Mouse (Mus musculus) layer of hippocampus, adult 11-12 months (tissue): ENCODE data around the gene Fdxr.

Experiments
- DNase-seq: peaks from one replicate; pipeline ENCODE4 v3.0.0; 2022; ENCODE audit warnings: low spot score

Fdxr gene

DNA sequence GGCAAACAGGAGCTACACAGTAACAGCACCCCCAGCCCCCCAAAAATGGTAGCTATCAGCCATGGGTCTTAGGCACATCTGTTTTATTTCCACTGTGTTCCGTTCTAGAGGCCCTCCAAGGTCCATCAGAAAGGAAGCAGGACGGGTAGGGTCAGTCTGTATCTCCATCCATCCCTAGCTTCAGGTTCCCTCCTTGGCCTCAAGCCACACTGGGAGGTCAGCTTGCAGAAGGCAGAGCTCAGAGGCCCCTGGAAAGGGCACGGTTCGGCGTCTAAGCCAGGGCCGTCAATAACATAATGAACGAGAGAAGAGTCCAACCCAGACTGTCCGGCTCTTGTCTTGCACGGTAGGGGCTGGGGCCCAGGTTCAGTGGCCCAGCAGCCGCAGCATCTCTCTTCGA is 8.9 kb downstream of the Fdxr start:
- no peak for DNase-seq

DNA sequence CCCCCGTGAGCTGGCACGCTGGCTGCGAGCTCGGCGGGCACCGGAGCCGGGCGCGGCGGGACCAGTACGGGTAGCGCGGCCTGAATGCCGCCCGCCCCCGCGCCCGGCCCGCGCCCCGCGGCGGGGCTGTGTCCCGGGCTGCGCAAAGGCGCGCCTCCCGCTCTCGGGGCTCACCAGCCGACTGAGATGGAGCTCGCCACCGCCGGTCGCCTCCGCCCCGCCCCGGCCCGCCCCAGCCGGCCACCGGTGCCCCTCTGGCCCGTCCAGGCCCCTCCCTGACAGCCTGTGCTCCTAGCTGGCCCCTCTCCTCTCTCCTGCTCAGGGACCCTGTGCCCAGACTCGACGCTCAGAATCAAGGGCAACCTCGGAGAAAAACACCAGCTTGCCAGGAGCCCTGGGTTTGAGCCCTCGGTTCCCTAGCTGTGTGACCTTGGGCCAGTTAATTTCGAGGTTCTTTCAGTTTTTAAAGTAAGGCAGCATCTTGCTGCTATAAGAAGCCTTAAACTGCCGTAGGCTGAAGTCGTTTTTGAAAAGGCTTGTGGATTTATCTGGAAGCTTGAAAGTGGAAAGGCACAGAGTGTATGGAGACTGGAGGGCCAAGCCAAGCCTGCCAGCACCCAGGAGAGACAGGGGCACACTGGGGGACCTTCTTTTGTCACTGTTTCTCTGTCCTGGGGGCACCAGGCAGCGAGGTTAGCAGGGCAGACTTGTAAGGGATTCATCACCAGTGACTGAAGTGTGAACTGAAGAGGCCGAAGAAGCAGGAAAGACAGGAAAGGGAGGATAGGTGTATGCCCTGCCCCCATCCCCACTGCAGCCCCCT is 9.6 kb downstream of the Fdxr start, which contains the start of gene Grin2c:
Gene Grin2c, minus strand, starts transcription at position 183 of the 823 bp plus-strand sequence.
- no peak for DNase-seq

DNA sequence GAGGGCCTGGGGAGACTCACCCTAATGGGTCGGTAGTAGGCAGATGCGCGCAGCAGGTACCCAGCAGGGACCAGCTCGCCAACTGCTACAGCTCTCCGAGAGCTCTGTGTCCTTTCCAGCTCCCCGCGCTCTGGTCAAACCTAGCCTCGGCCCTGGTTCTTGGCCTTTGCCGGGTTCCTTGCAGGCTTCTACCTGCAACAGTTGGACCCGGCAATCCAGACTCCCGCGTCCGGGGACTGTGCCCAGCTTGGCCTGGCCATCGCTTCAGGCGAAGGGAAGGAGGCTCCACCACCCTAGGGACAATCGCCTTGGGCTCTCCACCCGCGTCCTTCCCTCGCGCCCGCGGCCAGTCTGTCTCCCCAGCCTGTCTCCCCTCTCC is 10.5 kb downstream of the Fdxr start:
- DNase-seq = no peak

DNA sequence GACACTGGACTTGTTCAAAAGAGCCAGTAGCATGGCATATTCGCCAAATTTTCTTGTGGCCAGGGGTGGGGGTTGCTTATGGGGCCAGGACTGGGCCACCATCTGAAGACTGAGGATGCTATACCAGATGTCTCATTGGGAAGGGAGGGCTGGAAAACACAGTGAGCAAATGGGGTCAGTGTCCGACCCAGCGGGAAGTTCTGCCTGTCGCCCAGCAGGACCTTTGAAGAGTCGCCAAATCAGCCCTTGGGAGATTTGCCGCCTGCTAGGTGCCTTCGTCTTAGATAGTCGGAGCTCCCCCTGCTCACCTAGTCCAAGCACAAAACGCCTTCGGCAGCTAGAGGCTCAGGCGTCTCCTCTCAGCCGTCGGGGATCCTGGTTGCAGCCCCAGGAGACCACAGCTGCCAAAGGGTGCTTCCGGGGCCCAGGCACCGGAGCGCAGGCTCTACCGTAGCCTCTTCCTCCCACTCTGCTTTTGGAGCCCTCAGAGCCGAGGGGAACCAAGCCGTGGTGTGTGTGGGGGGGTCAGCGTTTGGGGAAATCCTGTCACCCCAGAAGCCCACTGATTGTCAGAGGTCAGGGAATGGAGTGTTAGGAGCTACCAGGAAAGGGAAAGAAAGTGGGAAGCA is 11.0 kb downstream of the Fdxr start:
- DNase-seq = no peak

DNA sequence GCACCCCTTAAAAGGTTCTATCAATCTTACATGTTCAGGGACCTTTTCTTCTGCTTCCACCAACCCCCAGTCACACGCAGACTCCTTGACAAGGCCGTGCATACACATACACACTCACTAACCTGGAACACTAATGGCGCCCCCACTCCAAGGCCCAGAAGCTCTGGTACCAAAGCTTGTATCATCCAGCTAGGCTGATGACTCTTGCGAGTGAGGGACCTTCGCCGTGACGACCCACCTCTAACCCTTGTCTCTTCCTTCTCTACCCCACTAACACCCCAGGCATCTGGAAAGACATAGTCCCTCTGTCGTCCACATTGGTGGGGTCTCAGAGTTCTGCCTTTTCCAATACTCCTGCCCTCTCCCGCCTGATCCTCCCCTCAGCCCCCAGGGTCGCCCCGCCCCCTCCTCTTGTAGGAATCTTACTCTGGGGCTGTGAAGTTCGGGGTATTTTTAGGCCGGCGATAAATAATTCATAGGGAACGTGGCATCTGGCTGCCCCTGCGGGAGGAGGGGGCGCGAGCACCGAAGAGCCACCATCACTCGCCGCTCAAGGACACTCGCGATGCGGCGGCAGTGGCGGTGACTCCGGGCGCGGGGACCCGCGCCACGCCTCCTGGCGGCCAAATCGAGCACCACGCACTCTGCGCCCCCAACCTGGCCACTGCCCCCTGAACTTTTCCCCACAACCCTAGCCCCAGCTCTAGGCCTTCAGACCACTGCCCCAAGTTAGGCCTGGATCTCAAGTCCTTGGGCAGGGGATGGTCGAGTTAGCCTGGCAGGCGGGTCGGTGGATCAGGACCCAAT is 11.8 kb downstream of the Fdxr start:
- no peak for DNase-seq

DNA sequence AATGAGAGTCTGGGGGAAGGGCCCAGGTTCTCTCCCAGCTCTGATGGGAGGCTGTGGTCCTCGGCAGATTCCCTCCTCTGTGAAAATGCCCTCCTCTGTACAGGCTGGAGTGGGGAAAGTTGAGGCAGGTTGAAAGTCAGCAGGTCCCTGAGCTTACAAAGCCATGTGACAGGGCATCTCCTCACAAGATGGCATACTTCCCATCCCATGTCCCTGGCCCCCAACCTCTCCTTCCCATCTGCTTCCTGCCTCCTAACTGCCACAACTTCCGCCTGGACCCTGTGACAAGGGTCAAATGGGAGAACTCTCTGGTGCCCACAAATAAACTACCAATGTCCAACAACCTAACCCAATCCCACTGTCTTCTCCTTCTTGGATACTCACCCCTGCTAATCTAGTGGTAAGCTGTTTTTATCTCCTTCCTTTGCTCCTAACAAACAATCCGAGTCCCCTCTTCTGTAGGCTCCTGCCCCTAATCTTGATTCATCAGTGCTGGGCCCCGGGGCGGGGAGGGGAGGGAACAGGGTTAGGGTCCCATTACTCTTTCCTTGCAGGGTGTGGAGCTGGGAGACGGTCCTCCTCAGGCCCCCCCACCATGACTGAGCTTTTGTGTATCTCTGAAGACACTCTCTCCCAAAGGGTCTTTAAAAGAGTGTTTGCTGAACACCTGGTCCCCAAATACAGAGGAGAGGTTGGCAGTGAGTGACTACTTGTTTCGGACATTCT is 12.6 kb downstream of the Fdxr start:
- no peak for DNase-seq

DNA sequence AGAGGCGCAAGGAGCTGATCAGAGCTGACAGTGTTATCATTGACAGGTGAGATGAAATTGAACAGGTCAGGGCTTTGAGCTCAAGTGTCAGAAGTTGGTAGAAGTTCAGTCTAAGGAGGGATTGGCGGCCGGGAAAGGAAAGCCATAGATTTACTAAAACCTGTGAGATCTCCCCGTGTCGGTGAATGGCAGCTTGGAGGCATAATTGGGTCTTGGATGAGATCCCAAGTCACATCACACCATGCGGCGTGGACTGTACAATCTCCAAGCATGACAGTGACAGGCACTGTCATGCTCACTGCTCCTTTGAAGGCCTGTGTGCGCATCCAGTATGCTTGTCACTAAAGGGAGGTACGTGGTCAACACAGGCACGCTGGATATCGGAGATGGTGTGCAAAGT is 13.9 kb downstream of the Fdxr start:
- DNase-seq = no peak

DNA sequence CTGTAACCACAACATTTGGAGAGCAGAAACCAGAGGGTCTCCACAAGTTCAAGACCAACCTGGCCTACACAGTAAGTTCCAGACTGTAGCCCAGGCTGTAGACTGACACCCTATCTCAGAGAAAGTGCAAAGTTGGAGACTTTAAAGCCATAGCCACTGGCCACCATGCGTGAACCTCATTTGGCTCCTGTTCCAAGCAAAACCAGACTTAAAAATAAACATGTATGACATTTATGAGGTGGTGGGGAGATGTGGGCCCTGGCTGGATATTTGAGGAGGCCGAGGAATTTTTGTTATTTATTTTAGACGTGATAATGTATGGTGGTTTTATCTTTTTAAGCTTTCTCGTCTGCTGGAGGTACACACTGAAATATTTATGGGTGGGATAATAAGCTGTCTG is 17.7 kb downstream of the Fdxr start:
- no peak for DNase-seq

DNA sequence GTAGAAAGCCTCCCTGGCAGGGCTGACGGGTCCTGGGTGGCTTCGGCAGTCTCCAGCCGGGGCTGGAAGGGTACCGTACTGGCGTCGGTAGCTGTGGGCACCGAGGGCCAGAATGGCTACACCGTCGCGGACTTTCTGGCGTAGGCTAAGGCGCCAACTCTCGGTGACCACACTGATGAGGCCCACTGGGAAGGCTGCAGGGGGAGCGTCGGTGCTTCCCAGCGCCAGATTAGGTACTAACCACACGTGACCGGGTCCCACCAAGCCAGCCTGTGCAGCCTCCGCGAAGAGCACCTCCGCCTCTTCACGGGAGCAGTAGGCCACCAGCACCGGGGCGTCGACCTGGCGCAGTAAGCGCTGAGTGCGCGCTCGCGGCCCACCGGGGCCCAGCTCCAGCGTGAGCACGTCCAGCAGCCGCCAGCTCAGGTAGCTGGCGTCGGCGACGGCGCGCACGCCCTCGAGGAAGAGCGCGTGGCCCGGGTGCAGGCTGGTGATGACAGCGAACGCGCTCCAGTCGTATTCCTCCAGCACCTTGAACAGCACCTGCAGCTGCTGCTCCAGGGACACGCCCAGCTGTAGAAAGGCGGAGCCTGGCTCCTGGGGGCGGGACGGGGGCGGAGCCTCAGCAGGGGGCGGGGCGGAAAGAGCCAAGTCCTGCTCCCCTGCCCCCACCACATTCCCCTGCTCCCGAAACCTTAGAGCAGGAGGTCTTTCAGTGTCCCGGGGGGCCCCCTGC is 18.9 kb downstream of the Fdxr start:
- DNase-seq = no peak

DNA sequence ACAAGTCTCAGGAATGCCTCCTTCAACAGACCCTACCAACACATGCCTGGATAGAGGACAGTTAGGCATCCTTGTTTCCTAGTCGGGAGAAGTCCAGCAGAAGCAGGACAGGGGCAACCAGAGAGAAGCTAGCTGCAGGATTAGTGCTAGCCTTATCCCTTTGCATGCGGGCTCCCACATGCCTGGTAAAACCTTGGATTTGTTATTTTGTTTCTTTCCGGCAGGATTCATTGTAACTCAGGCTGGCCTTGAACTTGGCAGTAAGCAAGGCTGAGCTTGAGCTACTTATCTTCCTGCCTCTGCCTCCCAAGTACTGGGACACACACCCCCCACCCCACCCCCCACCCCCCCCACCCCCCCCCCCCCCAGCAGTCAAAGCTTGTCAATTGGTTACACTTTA is 25.6 kb downstream of the Fdxr start:
- no peak for DNase-seq

DNA sequence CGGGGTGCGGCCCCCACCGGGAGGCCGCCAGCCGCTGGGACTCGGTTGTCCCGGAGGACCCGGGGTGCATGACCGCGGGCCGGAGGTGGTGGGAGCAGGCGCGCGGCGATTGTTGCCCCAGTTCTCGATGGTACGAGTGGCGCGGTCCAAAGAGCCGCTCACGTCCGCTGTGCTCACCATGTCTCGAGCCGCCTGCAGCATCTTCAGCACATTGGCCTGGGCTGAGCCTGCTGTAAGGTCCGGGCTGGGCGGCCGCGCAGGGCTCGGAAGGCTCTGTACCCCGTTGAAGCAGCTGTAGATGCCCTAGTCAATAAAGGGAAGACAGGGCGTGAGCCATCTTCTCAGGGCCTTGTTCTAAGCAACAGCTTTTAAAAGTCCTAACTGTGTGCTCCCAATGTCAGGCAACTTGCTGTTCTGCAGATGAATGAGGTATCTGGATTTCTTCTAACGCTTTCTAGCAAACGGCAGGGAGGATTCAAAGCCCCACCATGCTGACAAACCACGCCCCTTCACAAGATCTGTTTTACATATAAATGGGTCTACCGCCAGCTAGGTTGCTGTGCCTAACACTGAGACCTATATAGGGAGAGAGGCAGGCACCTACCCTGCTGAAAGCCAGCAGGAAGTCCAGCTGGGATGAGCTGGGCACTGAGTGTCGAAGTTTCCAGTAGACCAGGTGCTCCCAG is 26.3 kb downstream of the Fdxr start:
- DNase-seq = no peak

DNA sequence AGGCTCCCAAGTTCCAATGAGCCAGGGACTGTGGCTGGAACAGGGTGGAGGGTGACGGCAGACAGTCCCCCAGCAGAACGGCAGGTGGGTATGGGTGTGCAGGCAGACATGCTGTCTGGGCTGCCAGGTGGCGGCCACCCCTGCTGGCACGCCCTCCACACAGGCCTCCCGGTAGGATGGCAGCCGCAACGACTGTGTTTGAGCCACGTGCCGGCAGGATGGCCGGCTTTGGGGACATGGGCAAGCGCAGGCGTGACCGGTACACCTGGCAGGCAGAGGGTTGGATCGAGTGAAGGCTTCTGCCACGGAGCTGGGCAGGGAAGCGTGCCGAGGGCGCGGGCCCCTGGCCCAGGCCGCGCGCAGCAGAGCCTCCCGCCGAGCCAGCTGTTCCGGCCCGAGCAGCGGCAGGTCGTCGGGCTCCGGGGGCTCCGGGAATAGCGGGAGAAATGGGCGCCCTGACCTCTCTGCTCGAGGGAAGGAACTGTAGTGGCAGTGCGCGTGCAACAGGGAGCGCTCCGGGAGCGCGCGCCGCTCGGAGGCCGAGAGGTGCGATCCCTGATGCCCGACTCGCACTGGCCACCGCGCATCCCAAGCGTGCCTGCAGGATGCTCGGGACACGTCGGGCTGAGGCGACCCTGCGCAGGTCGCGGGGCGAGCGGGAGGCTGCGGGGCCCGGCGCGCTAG is 27.0 kb downstream of the Fdxr start:
- DNase-seq = no peak

DNA sequence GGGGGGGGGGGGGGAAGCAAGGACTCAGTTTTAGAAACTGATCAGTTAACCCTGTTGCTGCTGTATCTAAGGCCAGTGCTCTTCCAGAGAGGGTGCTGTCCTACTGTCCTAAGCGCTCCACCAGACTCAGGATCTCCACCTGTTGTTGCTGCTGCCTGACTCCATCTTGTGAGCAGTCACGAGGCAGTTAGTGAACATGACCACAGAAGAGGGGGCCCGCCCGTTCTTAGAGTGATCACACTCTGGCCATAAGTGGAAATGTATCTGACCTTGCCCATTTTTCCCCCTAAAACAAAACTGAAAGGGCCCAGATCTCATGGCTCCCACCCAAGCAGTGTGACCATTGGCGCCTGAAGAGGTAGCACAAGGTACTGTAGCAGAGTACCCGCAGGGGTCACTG is 28.9 kb downstream of the Fdxr start:
- no peak for DNase-seq

DNA sequence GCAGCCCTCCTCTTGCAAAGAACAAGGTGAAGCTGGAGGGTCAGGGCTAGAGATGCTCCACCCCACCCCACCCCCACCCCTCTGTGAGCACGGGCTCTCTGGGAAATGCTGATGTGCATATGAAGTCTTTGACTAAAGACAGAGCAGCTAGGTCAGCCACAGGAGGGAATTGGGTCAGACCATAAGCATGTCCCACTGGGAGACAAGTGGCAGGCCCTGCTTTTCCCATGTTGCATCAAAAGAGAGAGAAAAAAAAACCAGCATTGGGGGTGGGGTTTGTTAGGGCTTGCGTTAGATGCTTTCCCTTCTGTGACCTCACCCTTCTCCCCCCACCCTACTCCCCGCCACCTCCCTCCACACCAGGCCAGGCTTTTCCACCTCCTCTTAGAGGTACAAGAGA is 29.6 kb downstream of the Fdxr start:
- DNase-seq = no peak

DNA sequence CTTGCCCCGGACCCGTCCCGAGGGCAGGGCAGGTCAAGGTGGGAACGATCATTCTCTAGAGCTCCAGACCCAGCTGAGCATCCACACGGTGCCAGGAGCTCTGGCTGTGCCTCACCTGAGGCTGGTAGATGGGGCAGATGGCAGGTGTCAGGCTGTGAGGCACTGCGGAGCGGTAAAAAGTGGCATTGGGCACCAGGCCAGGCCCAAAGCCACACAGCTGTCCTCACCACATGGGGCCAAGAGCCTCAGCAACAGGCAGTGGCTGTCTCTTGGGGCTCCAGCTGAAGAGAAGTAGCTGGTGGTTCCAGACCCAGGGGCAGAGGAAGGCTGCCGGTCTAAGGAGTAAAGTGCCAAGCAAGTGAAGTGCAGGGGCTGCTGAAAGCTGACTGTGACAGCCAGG is 30.5 kb downstream of the Fdxr start:
- DNase-seq = no peak

DNA sequence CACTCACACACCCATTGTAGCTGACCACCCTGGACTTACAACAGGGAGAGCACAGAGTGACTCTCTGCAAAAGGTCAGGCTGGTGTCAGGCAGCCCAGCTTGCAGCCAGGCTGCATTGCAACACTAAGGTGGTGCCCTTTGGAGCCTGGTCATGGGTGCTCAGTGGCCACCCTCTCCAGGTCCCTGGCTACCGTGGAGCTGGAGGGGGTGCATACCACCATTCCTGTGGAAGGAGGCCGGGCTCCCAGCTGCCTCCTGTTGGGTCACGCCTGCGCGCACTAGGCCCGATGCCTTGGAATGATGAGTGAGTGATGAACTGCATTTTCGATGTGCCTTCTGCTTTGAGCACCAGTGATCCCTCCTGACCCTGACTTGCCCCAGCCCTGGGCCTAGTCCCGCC is 32.0 kb downstream of the Fdxr start:
- no peak for DNase-seq

DNA sequence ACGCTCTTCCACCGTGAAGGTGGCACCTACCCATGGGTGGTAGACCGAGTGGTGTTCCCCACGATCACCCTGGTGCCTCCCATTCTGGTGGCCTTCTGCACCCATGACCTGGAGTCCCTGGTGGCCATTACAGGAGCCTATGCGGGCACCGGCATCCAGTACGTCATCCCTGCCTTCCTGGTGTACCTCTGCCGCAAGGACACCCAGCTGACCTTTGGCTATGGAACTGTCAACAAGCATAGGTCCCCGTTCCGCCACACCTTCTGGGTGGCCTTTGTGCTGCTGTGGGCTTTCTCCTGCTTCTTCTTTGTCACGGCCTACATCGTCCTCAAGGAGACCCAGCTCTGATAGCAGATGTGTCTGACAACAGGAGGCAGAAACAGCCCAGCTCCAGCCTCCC is 33.1 kb downstream of the Fdxr start:
- DNase-seq = no peak

DNA sequence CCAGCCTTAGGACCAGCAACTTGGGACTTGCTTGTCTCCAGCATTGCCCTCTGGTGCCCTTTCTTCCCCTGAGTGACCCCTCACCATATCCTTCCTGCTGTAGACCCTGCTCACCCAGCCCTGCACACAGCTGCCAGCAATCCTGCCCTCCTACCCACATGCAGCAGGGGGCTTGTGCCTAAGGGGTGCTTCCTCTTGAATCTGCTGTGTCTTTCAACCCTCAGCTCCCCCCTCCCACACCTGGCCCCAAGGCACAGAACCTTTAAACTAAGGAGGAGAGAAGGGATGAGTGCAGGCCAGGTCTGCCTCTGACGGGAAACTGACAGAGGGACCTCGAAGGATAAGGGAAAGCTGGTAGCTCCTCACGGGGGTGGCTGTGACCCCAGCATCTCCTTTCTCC is 34.1 kb downstream of the Fdxr start:
- no peak for DNase-seq

DNA sequence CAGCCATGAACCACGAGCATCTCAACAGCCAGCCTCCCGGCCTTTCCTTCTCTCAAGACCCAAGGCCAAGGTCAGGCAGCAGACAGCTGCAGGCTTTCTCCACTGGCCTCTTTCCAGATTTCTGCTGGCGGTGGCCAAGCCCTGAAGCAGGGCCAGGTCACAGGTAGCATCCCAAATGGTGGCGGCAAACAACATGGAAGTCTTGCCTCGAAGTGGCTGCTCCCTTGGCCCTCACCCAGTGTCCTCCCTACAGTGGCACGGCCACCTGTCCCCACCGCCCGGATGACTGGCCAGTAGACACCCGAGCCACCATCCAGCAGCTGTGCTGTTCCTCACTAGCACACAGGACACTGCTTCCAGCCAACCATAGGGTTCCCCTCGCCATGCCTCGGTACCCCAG is 35.4 kb downstream of the Fdxr start:
- no peak for DNase-seq

DNA sequence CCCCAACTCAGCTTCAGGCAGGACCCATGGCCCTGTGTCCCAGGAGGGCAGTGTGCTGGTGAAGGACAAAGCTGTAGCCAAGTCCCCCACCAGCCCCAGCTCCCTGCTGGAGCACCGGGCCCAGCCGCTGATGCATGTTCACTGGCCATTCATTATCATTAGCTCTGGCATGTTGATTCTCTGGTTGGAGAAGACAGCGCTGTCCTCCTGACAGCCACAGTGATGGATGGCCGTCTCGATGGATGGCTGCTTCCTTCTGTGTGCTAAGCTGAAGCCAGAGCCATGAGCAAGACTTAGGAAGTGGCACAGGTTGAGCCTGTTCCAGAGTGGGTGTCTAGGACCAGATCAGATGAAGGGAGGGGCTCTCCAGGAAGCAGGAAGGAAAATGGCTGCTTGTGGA is 40.3 kb downstream of the Fdxr start:
- DNase-seq = no peak
